Mouse (Mus musculus): ENCODE data around the gene Plppr1. TPM values are rescaled to one million over a fixed set of nuclear protein-coding genes. Genes with fewer than 3 reads are reported as not detected.
A peak's percentile ranks its signal among the peaks of the same experiment; 100 is the strongest.

Gene Plppr1
- 1.1 TPM in 2 replicates for polyA plus RNA-seq (2015; fragmentation: Nextera tagmentation; extraction: Ambion mirVana)

DNA sequence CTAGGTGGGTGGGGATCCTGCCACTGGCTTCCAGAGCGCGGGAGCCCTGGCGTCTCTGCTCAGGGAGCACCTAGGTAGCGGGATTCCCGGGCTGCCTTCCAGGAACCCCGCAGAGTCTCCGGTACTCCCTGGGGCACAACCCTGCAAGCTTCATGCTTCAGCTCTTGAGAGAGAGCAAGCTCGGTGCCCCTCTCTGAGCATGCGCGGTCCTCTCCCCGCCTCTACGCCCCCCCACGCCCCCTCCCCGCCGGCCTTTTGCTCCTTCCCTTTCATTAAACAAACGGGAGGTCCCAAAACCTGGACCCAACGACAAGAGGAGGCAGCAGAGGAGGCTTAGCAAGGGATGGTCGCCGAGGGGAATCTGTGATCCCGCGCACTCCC lies at the start of gene Plppr1:
TSS of gene Plppr1 (plus strand) at position 253 of the 381 bp plus-strand sequence.
- Histone ChIP-seq H3K9ac (ENCODE audit: low read depth, low read length) (peak within 1 kb of the TSS; percentile 68), H3K4me2 (ENCODE audit: low read depth, low read length) (peak within 1 kb of the TSS; percentile 99), H3K27ac (ENCODE audit: low read length) (no peak within 1 kb of the TSS), H3K4me1 (ENCODE audit: control insufficient read depth, insufficient read depth, low read length) (0 out of 2 replicates have a peak, but pooled peaks cover 6% of the 10 kb centered on the region), H3K9me3 (ENCODE audit: control insufficient read depth, low read length) (no peaks in the 10 kb centered on the region), H3K36me3 (ENCODE audit: control insufficient read depth, insufficient read depth, low read length) (no peaks in the 10 kb centered on the region), H3K4me3 (ENCODE audit: low read length) (peak within 1 kb of the TSS; percentile 67), H3K27me3 (replicated peaks; ENCODE audit: control insufficient read depth, insufficient read depth, low read length) (no peaks in the 10 kb centered on the region)
- ATAC-seq, result peak; percentile 86
- 0% methylated on average over 19 of the region's 21 CpGs for WGBS

- ATAC-seq, result no peak
- Histone ChIP-seq H3K4me2 (ENCODE audit: low read depth, low read length) (no peak overlapping the region), H3K36me3 (ENCODE audit: control insufficient read depth, insufficient read depth, low read length) (no peaks in the 10 kb centered on the region)
Observed at GRCm38 (mm10) chr4:49016701-49017100, 42.4 kb upstream of the Plppr1 start.

GRCm38 (mm10) chr4:49023221-49023620 lies 35.9 kb upstream of the Plppr1 start:
- H3K9me3 ChIP-seq (ENCODE audit: control insufficient read depth, low read length), result no peaks in the 10 kb centered on the region
- no peaks in the 10 kb centered on the region for H3K4me1 ChIP-seq (ENCODE audit: control insufficient read depth, insufficient read depth, low read length)
- H3K4me3 ChIP-seq (ENCODE audit: low read length), result no peak overlapping the region
- no peaks in the 10 kb centered on the region for H3K27me3 ChIP-seq (replicated peaks; ENCODE audit: control insufficient read depth, insufficient read depth, low read length)
- no peaks in the 10 kb centered on the region for H3K36me3 ChIP-seq (ENCODE audit: control insufficient read depth, insufficient read depth, low read length)
- no peak overlapping the region for H3K4me2 ChIP-seq (ENCODE audit: low read depth, low read length)
- ATAC-seq, result no peak
- H3K27ac ChIP-seq (ENCODE audit: low read length), result no peak overlapping the region
- H3K9ac ChIP-seq (ENCODE audit: low read depth, low read length), result no peak overlapping the region
- WGBS, result 75% methylated on average over 1 of the region's 1 CpGs

More at GRCm38 (mm10) chr4:49016701-49017100, 42.4 kb upstream of the Plppr1 start:
- Histone ChIP-seq H3K9ac (ENCODE audit: low read depth, low read length) (no peak overlapping the region), H3K4me1 (ENCODE audit: control insufficient read depth, insufficient read depth, low read length) (no peaks in the 10 kb centered on the region), H3K27me3 (replicated peaks; ENCODE audit: control insufficient read depth, insufficient read depth, low read length) (no peaks in the 10 kb centered on the region), H3K4me3 (ENCODE audit: low read length) (no peak overlapping the region), H3K9me3 (ENCODE audit: control insufficient read depth, low read length) (no peaks in the 10 kb centered on the region), H3K27ac (ENCODE audit: low read length) (no peak overlapping the region)

DNA sequence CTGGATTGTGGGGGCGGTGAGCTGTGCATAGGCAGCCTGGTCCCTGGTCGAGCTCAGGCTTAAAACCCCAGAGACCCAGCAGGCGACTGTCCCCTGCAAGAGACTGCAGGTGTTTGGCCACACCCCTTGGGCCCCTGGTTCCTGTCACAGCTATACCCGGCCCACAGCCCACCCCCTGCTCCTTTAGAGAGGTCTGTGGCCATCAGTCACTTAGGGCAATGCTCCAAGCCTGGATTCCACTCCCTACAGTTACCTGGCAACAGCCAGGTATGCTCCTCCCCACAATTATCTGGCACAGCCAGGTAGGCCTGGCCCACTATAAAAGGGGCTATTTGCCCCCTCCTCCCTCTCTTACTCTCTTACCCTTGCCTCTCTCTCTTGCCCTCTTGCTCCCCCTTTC lies 20.8 kb upstream of the Plppr1 start:
- H3K4me2 ChIP-seq (ENCODE audit: low read depth, low read length), result no peak overlapping the region
- no peak overlapping the region for H3K9ac ChIP-seq (ENCODE audit: low read depth, low read length)
- H3K36me3 ChIP-seq (ENCODE audit: control insufficient read depth, insufficient read depth, low read length), result no peaks in the 10 kb centered on the region
- WGBS, result 62% methylated on average over 4 of the region's 4 CpGs
- H3K4me3 ChIP-seq (ENCODE audit: low read length), result no peak overlapping the region
- ATAC-seq, result no peak
- H3K27ac ChIP-seq (ENCODE audit: low read length), result no peak overlapping the region
- H3K9me3 ChIP-seq (ENCODE audit: control insufficient read depth, low read length), result no peaks in the 10 kb centered on the region
- no peaks in the 10 kb centered on the region for H3K27me3 ChIP-seq (replicated peaks; ENCODE audit: control insufficient read depth, insufficient read depth, low read length)
- no peaks in the 10 kb centered on the region for H3K4me1 ChIP-seq (ENCODE audit: control insufficient read depth, insufficient read depth, low read length)

GRCm38 (mm10) chr4:49039854-49040253 lies 19.2 kb upstream of the Plppr1 start:
- Histone ChIP-seq H3K27me3 (replicated peaks; ENCODE audit: control insufficient read depth, insufficient read depth, low read length) (no peaks in the 10 kb centered on the region), H3K4me2 (ENCODE audit: low read depth, low read length) (no peak overlapping the region), H3K4me3 (ENCODE audit: low read length) (no peak overlapping the region), H3K9me3 (ENCODE audit: control insufficient read depth, low read length) (no peaks in the 10 kb centered on the region), H3K36me3 (ENCODE audit: control insufficient read depth, insufficient read depth, low read length) (no peaks in the 10 kb centered on the region), H3K27ac (ENCODE audit: low read length) (no peak overlapping the region), H3K9ac (ENCODE audit: low read depth, low read length) (no peak overlapping the region), H3K4me1 (ENCODE audit: control insufficient read depth, insufficient read depth, low read length) (no peaks in the 10 kb centered on the region)
- WGBS, result 80% methylated on average over 3 of the region's 3 CpGs
- ATAC-seq, result no peak

- H3K9me3 ChIP-seq (ENCODE audit: control insufficient read depth, low read length), result no peaks in the 10 kb centered on the region
- H3K36me3 ChIP-seq (ENCODE audit: control insufficient read depth, insufficient read depth, low read length), result no peaks in the 10 kb centered on the region
- no peak overlapping the region for H3K9ac ChIP-seq (ENCODE audit: low read depth, low read length)
- H3K27ac ChIP-seq (ENCODE audit: low read length), result no peak overlapping the region
- H3K4me1 ChIP-seq (ENCODE audit: control insufficient read depth, insufficient read depth, low read length), result no peaks in the 10 kb centered on the region
- ATAC-seq, result no peak
- H3K27me3 ChIP-seq (replicated peaks; ENCODE audit: control insufficient read depth, insufficient read depth, low read length), result no peaks in the 10 kb centered on the region
- 75% methylated on average over 1 of the region's 1 CpGs for WGBS
- H3K4me3 ChIP-seq (ENCODE audit: low read length), result no peak overlapping the region
- no peak overlapping the region for H3K4me2 ChIP-seq (ENCODE audit: low read depth, low read length)
Observed at GRCm38 (mm10) chr4:49041655-49042054, 17.4 kb upstream of the Plppr1 start.

- Histone ChIP-seq H3K9me3 (ENCODE audit: control insufficient read depth, low read length) (no peaks in the 10 kb centered on the region), H3K27ac (ENCODE audit: low read length) (no peak overlapping the region), H3K4me2 (ENCODE audit: low read depth, low read length) (no peak overlapping the region), H3K9ac (ENCODE audit: low read depth, low read length) (no peak overlapping the region), H3K27me3 (replicated peaks; ENCODE audit: control insufficient read depth, insufficient read depth, low read length) (no peaks in the 10 kb centered on the region), H3K4me1 (ENCODE audit: control insufficient read depth, insufficient read depth, low read length) (no peaks in the 10 kb centered on the region), H3K4me3 (ENCODE audit: low read length) (no peak overlapping the region), H3K36me3 (ENCODE audit: control insufficient read depth, insufficient read depth, low read length) (no peaks in the 10 kb centered on the region)
- ATAC-seq, result no peak
- WGBS, result 80% methylated on average over 1 of the region's 1 CpGs
Observed at GRCm38 (mm10) chr4:49050628-49051027, 8.4 kb upstream of the Plppr1 start.

GRCm38 (mm10) chr4:49057916-49058315 lies 1.2 kb upstream of the Plppr1 start:
- Histone ChIP-seq H3K27ac (ENCODE audit: low read length) (no peak overlapping the region), H3K4me3 (ENCODE audit: low read length) (no peak overlapping the region), H3K9ac (ENCODE audit: low read depth, low read length) (no peak overlapping the region), H3K9me3 (ENCODE audit: control insufficient read depth, low read length) (no peaks in the 10 kb centered on the region), H3K4me1 (ENCODE audit: control insufficient read depth, insufficient read depth, low read length) (0 out of 2 replicates have a peak, but pooled peaks cover 6% of the 10 kb centered on the region), H3K27me3 (replicated peaks; ENCODE audit: control insufficient read depth, insufficient read depth, low read length) (no peaks in the 10 kb centered on the region), H3K36me3 (ENCODE audit: control insufficient read depth, insufficient read depth, low read length) (no peaks in the 10 kb centered on the region), H3K4me2 (ENCODE audit: low read depth, low read length) (no peak overlapping the region)
- 45% methylated on average over 2 of the region's 2 CpGs for WGBS
- no peak for ATAC-seq

DNA sequence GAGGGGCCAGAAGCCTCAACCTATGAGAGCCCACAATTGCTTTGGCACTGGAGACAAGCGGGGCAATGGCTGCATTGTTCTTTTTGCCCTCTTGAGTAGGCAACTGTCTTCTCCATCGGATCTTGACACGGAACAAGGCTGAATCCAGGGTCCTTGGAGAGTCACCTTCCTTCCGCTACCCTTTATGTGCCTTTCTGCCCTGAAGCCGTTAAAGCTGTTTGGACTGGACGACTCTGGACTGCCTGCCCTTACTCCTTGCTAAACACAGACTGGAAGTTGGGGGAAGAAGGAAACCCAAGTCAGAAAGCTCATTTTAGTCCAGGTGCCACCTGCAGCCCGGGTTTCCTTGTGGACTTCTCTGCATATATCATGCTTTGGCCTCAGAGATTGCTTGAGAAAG lies 516 bp upstream of the Plppr1 start:
- ATAC-seq, result peak; percentile 37; the same call in 1 of the 2 replicates
- H3K9ac ChIP-seq (ENCODE audit: low read depth, low read length), result peak overlapping the region; percentile 68

More for the DNA sequence above, 516 bp upstream of the Plppr1 start:
- Histone ChIP-seq H3K4me3 (ENCODE audit: low read length) (peak overlapping the region; percentile 67), H3K27me3 (replicated peaks; ENCODE audit: control insufficient read depth, insufficient read depth, low read length) (no peaks in the 10 kb centered on the region), H3K27ac (ENCODE audit: low read length) (no peak overlapping the region), H3K4me1 (ENCODE audit: control insufficient read depth, insufficient read depth, low read length) (0 out of 2 replicates have a peak, but pooled peaks cover 6% of the 10 kb centered on the region), H3K9me3 (ENCODE audit: control insufficient read depth, low read length) (no peaks in the 10 kb centered on the region), H3K4me2 (ENCODE audit: low read depth, low read length) (peak overlapping the region; percentile 99), H3K36me3 (ENCODE audit: control insufficient read depth, insufficient read depth, low read length) (no peaks in the 10 kb centered on the region)
- 9% methylated on average over 7 of the region's 7 CpGs for WGBS
